Mouse (Mus musculus) heart, embryonic 16.5 days (tissue): ENCODE results near the gene Skap1. TPM values are rescaled to one million over a fixed set of nuclear protein-coding genes. Genes with fewer than 3 reads are reported as not detected.
"Not testable (repeated sequence)": the region's sequence is repeated elsewhere in the genome, so short reads cannot be mapped to it uniquely, and the experiment has no call there.

Source experiments
- ATAC-seq: fragments of 200-750 bp; cut with Nextera tagmentation; replicated peaks from 2 replicates; pipeline ENCODE4 v1.8.0; 2017; ENCODE audit warnings: moderate number of reproducible peaks; ENCODE audit not compliant: insufficient read depth, low FRiP score; ENCODE audit errors: extremely low read depth
- H3K27ac ChIP-seq: fragments of 300-500 bp; sonication (generic); 2 replicates; pipeline ENCODE4 v1.5.1; 2014; ENCODE audit warnings: mild to moderate bottlenecking, low read length, control low read depth, moderate library complexity
- H3K27me3 ChIP-seq: fragments of 300-500 bp; sonication (generic); 2 replicates; pipeline ENCODE4 v1.6.1; 2014; ENCODE audit warnings: low read length, mixed read lengths; ENCODE audit not compliant: control insufficient read depth, insufficient read depth
- H3K36me3 ChIP-seq: fragments of 300-500 bp; sonication (generic); 2 replicates; pipeline ENCODE4 v1.6.1; 2014; ENCODE audit not compliant: control insufficient read depth, insufficient read depth
- H3K4me1 ChIP-seq: fragments of 300-500 bp; sonication (generic); 2 replicates; pipeline ENCODE4 v1.6.1; 2014; ENCODE audit warnings: low read length, mixed read lengths; ENCODE audit not compliant: control insufficient read depth, insufficient read depth
- H3K4me2 ChIP-seq: fragments of 300-500 bp; sonication (generic); 2 replicates; pipeline ENCODE4 v1.6.1; 2014; ENCODE audit warnings: low read depth, mild to moderate bottlenecking, control low read depth, low read length
- H3K4me3 ChIP-seq: fragments of 300-500 bp; sonication (generic); 2 replicates; pipeline ENCODE4 v1.5.1; 2014; ENCODE audit warnings: mild to moderate bottlenecking, control low read depth, low read length
- H3K9ac ChIP-seq: fragments of 300-500 bp; sonication (generic); 2 replicates; pipeline ENCODE4 v1.6.1; 2014; ENCODE audit warnings: low read length, control low read depth
- H3K9me3 ChIP-seq: fragments of 300-500 bp; sonication (generic); replicated peaks from 2 replicates; pipeline ENCODE4 v1.6.1; 2016; ENCODE audit warnings: low read length; ENCODE audit not compliant: control insufficient read depth
- WGBS: fragments of 180-500 bp; shearing (Covaris S2); extraction: QIAGEN DNeasy Blood & Tissue Kit; methylation state at CpG from one replicate; pipeline ENCODE4 v1.1.7; 2014; 5-methylcytosine and 5-hydroxymethylcytosine counted together
- polyA plus RNA-seq: library from polyadenylated mRNA; unstranded; fragments of >200 nt; fragmentation: Nextera tagmentation; extraction: Ambion mirVana; gene quantifications from 2 replicates; pipeline ENCODE4 v1.2.1, GENCODE M21; 2015

The Skap1 gene
- polyA plus RNA-seq, 1 experiment from 2014 or later, result 27.8 TPM

GRCm38 (mm10) chr11:96696842-96697455 lies 232.6 kb downstream of the Skap1 start:
- Histone ChIP-seq H3K9ac (no peak overlapping the region), H3K4me3 (no peak overlapping the region), H3K36me3 (no peaks in the 10 kb centered on the region), H3K4me2 (no peak overlapping the region), H3K9me3 (no peaks in the 10 kb centered on the region), H3K27ac (no peak overlapping the region), H3K27me3 (no peaks in the 10 kb centered on the region), H3K4me1 (no peaks in the 10 kb centered on the region)
- ATAC-seq, result no peak
- whole genome bisulfite sequencing, result 33% methylated on average over 7 of the region's 7 CpGs

GRCm38 (mm10) chr11:96697467-96697866 lies 233.1 kb downstream of the Skap1 start:
- Histone ChIP-seq H3K9ac (no peak overlapping the region), H3K4me1 (no peaks in the 10 kb centered on the region), H3K36me3 (no peaks in the 10 kb centered on the region), H3K4me2 (no peak overlapping the region), H3K9me3 (no peaks in the 10 kb centered on the region), H3K27ac (no peak overlapping the region), H3K27me3 (no peaks in the 10 kb centered on the region), H3K4me3 (no peak overlapping the region)
- WGBS, result 86% methylated on average over 4 of the region's 4 CpGs
- ATAC-seq, result no peak

- no peaks in the 10 kb centered on the region for H3K36me3 ChIP-seq
- H3K4me2 ChIP-seq, result no peak overlapping the region
- H3K27ac ChIP-seq, result no peak overlapping the region
- no peak overlapping the region for H3K9ac ChIP-seq
- no peaks in the 10 kb centered on the region for H3K9me3 ChIP-seq
- H3K27me3 ChIP-seq, result peaks cover 8% of the 10 kb centered on the region
- WGBS, result 63% methylated on average over 8 of the region's 8 CpGs
- no peaks in the 10 kb centered on the region for H3K4me1 ChIP-seq
- ATAC-seq, result no peak
- no peak overlapping the region for H3K4me3 ChIP-seq
Observed at GRCm38 (mm10) chr11:96703813-96704212, 239.4 kb downstream of the Skap1 start.

GRCm38 (mm10) chr11:96711268-96711667 lies 246.9 kb downstream of the Skap1 start:
- Histone ChIP-seq H3K27ac (no peak overlapping the region), H3K27me3 (peaks cover 6% of the 10 kb centered on the region)
- WGBS, result 71% methylated on average over 5 of the region's 5 CpGs

DNA sequence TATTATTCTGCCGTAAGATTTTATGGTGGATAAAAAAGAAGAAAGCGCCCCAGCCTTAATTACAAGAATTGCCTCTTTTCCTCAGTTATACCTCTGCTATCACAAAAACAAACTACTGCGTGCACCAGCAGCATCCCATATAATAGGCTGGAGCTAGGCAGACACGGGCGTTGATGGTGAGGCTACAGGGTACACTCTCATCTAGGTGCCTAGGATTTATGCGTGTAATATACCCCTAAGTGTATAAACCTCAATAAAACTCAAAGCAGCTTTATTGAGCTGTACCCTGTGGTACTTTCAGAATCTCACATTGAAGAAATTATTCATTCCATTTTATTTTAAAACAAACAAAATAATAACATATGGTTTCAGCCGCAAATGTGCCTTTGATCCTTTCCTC lies 247.3 kb downstream of the Skap1 start:
- no peak overlapping the region for H3K4me3 ChIP-seq
- H3K27me3 ChIP-seq, result peaks cover 4% of the 10 kb centered on the region; the same call in 1 of the 2 replicates
- no peak overlapping the region for H3K27ac ChIP-seq
- no peak overlapping the region for H3K4me2 ChIP-seq
- H3K4me1 ChIP-seq, result no peaks in the 10 kb centered on the region; the same call in 1 of the 2 replicates
- no peaks in the 10 kb centered on the region for H3K36me3 ChIP-seq
- no peak for ATAC-seq
- 89% methylated on average over 7 of the region's 7 CpGs for WGBS
- H3K9me3 ChIP-seq, result no peaks in the 10 kb centered on the region
- H3K9ac ChIP-seq, result no peak overlapping the region

More at GRCm38 (mm10) chr11:96711268-96711667, 246.9 kb downstream of the Skap1 start:
- Histone ChIP-seq H3K4me2 (no peak overlapping the region), H3K9ac (no peak overlapping the region), H3K4me3 (no peak overlapping the region), H3K36me3 (no peaks in the 10 kb centered on the region), H3K9me3 (no peaks in the 10 kb centered on the region), H3K4me1 (no peaks in the 10 kb centered on the region; the same call in 1 of the 2 replicates)
- ATAC-seq, result no peak

DNA sequence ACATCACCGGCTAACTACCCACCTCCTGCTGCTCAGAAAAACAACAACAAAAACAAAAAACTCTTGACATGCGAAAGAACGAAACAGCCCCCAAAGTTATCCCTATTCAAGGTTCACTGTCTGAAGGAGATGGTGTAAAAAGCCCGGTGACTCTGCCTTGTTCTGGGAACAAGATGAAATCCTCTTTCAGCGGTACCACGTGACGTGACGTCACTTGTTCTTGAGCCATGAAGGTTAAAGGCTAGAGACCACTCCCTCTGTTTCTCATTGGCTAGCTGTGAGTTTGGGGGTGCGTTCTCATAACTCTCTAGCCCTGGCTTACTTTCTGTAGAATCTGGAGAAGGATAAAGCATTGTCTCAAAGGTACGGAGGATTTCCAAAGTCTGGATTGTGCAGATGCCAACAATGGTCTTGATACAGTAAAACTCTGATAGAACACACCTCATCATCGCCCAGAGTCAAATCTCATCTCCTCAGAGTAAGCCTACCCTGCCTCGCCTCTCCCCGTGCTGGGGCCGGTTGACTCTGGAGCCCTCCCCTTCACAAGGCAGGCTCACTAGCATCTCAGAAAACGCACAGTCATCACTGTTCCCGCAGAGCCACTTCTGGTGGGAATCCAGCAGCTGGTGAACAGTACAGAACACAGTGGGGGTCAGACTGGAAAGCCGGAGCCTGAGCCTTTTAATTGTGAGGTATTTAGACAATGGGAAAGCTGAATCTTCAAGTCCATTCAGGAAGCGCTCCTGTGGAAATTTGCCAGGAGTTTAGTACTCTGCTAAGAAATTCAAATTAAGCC lies 249.0 kb downstream of the Skap1 start:
- Histone ChIP-seq H3K4me2 (no peak overlapping the region), H3K9me3 (no peaks in the 10 kb centered on the region), H3K36me3 (no peaks in the 10 kb centered on the region), H3K27ac (no peak overlapping the region), H3K4me1 (no peaks in the 10 kb centered on the region; the same call in 1 of the 2 replicates), H3K27me3 (no peaks in the 10 kb centered on the region), H3K4me3 (no peak overlapping the region), H3K9ac (no peak overlapping the region)
- 55% methylated on average over 18 of the region's 18 CpGs for WGBS
- ATAC-seq, result no peak

DNA sequence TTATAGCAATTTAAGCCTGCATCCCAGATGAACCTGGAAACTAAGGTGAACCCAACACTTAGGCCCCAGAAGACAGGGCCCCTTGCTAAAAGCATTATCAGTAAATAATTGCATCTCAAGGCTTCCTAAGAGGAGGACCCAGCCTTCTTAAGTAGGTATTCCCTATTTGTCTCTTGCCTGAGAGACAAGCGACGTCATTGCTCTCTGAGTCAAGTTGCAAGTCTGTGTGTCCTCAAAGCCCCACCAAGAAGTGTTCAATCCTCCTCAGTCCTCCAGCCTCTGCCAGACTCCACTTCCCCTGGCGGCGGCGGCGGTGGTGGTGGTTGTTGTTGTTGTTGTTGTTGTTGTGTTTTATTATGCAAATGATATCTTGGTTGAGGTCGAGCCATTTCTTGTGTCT lies 249.6 kb downstream of the Skap1 start:
- no peak overlapping the region for H3K4me3 ChIP-seq
- H3K36me3 ChIP-seq, result no peaks in the 10 kb centered on the region
- WGBS, result 76% methylated on average over 7 of the region's 7 CpGs
- no peak overlapping the region for H3K4me2 ChIP-seq
- no peak overlapping the region for H3K9ac ChIP-seq
- H3K27ac ChIP-seq, result no peak overlapping the region
- no peak for ATAC-seq
- no peaks in the 10 kb centered on the region for H3K27me3 ChIP-seq
- H3K9me3 ChIP-seq, result no peaks in the 10 kb centered on the region
- H3K4me1 ChIP-seq, result no peaks in the 10 kb centered on the region; the same call in 1 of the 2 replicates

- ATAC-seq, H3K4me1 ChIP-seq, H3K9ac ChIP-seq, H3K4me2 ChIP-seq, H3K27ac ChIP-seq, H3K9me3 ChIP-seq, H3K36me3 ChIP-seq, H3K27me3 ChIP-seq, H3K4me3 ChIP-seq: not testable (repeated sequence)
- WGBS, result 83% methylated on average over 3 of the region's 5 CpGs
Observed at GRCm38 (mm10) chr11:96715168-96715567, 250.8 kb downstream of the Skap1 start.

DNA sequence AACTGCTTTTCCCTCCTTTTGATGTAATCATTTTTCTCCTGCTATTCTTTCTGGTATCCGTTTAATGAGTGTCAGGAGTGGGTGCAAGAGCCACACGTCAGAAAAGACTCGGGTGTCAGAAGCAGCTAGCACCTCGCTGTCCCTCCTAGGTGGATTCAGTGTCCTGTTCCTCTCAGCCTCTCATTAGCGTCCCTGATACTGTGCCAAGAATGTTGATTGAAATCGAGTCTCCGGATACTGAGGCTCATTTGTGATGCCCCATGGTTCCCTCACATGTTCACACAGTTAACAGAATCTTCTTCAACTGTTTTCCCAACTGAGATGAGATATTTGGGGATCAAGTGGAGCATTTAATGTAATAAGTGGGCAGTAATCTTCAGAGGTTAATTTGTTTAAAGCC lies 254.2 kb downstream of the Skap1 start:
- Histone ChIP-seq H3K36me3 (no peaks in the 10 kb centered on the region), H3K4me1 (no peaks in the 10 kb centered on the region; the same call in 1 of the 2 replicates), H3K27ac (no peak overlapping the region), H3K9me3 (no peaks in the 10 kb centered on the region), H3K9ac (no peak overlapping the region), H3K27me3 (0 out of 2 replicates have a peak, but pooled peaks cover 3% of the 10 kb centered on the region), H3K4me3 (no peak overlapping the region), H3K4me2 (no peak overlapping the region)
- ATAC-seq, result no peak
- WGBS, result 51% methylated on average over 7 of the region's 7 CpGs
